Mouse (Mus musculus) C2C12 (cell line): ENCODE measurements around the gene Chid1.

Experiments
- CTCF ChIP-seq: IDR thresholded peaks from one replicate; pipeline ENCODE4 v1.5.1; 2011; ENCODE audit not compliant: control insufficient read depth, insufficient read depth, insufficient read length
- MAX ChIP-seq: IDR thresholded peaks from one replicate; pipeline ENCODE4 v1.6.1; 2011; ENCODE audit warnings: mild to moderate bottlenecking, control low read depth

DNA sequence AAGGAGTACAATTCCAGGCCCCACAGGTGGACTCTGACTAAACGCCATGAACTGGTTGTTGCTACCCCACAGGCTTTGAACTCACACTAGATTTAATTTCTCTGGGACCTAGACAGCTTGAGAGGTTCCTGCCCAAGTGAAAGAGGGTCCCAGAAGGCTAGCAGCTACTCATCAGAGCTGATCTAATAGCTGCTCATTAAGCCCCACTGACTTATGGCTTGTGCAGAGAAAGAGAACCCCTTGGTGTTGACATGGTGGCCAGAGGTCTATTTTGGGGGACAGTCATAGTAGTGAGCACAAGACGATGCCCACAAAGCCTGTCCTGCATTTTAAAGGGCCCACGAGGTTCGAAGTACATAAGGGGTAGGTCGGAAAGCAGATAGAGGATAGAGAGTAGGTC is 65.5 kb downstream of the Chid1 start:
- TF ChIP-seq CTCF, result no peak
- no peak for TF ChIP-seq MAX
